Mouse (Mus musculus) thymus, postnatal 14 days (tissue): Measurements from ENCODE around the gene Cdc42bpg.
A peak's percentile ranks its signal among the peaks of the same experiment; 100 is the strongest.

Experiments used
- DNase-seq: peaks from one replicate; pipeline ENCODE4 v3.0.0; 2021

Gene Cdc42bpg

DNA sequence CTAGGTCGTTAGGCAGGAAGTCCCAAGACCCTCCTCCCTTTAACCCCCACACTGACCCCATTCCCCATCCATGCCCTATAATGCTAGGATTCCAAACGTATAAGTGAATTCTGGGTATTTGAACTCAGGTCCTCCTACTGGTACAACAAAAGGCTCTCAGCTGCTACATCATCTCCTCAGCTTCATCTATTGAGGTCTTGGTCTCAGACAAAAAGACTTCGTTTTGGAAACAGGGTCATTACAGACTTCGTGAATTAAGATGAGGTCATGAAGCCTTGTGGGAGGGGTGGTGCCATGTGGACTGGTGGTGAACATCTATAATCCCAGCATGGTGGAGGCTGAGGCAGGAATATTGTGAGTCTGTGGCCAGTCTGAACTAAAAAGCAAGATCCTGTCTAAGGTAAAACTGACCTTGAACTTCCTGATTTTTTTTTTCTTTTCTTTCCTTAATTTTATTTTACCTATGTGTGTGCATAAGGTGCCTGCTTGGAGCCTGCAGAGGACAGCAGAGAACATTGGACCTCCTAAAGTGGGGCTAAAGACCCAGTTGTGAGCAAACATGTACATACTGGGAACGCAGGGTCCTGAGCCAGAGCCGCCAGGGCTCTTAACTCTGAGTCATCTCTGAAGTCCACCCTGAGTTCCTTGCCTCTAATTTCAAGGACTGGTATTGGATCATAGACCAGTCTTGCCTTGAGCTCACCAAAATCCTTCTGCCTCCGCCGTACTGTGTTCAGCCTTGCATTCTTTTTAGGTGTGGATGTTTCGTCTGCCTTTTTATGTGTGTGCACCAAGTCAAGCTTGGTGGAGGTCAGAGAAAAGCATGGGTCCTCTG, 27.7 kb downstream of the Cdc42bpg start:
- no peak for DNase-seq

GRCm38 (mm10) chr19:6334673-6335457, 28.6 kb downstream of the Cdc42bpg start, which contains the start of gene Men1:
Gene Men1 (plus strand): TSS chr19:6334979.
- DNase-seq, result peak; percentile 92

DNA sequence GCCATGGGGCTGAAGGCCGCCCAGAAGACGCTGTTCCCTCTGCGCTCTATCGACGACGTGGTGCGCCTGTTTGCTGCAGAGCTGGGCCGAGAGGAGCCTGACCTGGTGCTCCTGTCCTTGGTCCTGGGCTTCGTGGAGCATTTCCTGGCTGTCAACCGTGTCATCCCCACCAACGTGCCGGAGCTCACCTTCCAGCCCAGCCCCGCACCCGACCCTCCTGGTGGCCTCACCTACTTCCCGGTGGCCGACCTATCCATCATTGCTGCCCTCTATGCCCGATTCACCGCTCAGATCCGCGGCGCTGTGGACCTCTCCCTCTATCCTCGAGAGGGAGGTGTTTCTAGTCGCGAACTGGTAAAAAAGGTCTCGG, 29.2 kb downstream of the Cdc42bpg start:
- peak; percentile 45 for DNase-seq

DNA sequence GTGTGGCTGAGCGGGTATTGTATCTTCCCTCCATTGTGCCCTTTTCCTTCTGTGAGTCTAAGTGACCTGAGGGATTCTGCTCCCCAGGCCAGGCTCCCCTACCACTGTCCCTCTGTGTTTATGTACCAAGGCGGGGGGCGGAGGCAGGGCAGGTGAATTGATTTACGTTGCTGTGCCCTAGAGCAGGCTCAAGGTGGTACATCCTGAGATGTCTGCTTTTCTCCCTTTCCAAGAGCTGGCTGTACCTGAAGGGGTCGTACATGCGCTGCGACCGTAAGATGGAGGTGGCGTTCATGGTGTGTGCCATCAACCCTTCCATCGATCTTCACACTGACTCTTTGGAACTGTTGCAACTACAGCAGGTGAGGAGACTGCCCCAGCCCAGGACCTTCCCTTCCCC, 30.7 kb downstream of the Cdc42bpg start:
- no peak for DNase-seq

- DNase-seq, result no peak
Measured at GRCm38 (mm10) chr19:6338171-6338570, 31.9 kb downstream of the Cdc42bpg start.

DNA sequence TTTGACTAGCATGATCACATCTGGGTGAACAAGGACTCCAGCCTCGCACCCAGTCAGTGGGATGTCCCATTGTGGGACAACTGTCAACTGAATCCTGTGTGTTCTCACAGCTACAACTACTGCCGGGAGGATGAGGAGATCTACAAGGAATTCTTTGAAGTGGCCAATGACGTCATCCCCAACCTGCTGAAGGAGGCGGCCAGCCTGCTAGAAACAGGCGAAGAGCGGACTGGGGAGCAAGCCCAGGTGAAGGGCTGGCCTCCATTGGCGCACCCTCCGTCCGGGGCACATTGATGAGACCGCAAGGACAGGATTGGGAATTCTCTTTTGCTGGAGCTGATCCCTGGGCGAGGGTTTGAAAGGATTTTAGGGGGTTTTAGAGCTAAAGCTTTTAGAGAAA, 32.5 kb downstream of the Cdc42bpg start:
- no peak for DNase-seq

GRCm38 (mm10) chr19:6339191-6339590, 32.9 kb downstream of the Cdc42bpg start:
- DNase-seq, result no peak

GRCm38 (mm10) chr19:6339890-6340504, 33.7 kb downstream of the Cdc42bpg start:
- peak; percentile 77 for DNase-seq

DNA sequence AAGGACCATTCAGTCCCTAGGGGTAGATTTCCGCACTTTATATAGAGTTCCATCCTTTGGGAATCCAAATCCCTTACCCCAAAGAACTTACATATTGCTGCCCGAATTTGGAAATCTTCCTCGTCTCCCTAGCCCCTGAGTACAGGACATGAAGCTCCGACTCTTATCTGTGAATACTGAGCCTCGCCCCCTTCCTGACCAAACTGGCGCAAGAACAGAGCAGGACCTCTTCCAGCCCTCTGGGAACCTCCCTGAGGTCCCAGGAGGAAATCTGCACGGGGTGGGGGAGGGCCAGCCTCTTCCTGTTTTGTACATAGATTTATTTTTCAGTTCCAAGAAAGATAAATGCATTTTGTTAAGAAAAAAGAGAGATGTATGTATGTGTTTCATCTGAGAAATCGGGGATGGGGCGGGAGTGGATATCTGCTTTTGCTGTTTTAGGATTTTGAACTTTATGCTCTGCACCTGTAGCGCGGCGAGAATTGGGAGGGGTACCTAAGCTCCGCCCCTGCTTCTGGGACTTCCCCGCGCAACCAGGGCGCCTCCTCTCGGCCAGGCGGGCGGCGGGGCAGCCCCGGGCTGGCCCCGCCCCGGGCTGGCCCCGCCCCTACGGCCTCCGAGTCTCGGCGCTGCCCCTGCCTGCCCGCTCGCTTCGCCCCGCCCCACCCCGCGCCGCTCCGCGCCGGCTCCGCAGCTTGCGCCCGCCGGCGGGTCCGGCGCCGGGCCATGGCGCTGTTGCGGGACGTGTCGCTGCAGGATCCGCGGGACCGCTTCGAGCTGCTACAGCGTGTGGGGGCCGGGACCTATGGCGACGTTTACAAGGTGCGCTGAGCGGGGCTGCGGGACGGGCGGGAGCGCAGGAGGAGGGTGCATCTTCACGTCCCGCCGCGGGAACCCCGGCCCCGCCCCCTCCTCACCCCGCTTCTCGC, 34.5 kb downstream of the Cdc42bpg start, which contains the start of gene Map4k2:
TSS of gene Map4k2 (plus strand) at position 612 of the 929 bp plus-strand sequence.
- DNase-seq, result peak; percentile 95

DNA sequence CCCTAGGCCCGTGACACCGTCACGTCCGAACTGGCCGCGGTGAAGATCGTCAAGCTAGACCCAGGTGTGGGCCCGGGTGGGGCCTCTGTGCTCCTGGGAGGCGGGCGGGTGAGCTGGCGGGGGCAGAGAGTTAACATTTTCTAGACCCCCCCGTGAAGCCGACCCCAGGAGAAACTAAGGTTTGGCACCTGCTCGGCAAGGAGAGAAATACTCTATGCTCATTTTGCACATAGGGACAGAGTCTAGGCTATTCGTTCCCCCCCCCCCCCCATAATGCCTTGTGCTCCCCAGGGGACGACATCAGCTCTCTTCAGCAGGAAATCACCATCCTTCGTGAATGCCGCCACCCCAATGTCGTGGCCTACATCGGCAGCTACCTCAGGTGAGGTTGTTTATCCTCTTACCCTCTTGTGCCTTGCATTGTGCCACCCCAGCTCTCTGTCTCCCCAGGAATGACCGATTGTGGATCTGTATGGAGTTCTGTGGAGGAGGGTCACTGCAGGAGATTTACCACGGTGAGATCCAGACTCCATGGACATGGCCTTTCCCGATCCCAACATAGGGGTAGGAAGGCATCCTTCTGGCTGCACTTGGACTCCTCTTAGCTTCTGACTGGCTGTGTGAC, 35.3 kb downstream of the Cdc42bpg start:
- DNase-seq, result peak; percentile 51

- peak; percentile 72 for DNase-seq
Measured at GRCm38 (mm10) chr19:6342276-6342933, 36.1 kb downstream of the Cdc42bpg start.

GRCm38 (mm10) chr19:6343066-6343925, 37.0 kb downstream of the Cdc42bpg start:
- DNase-seq, result peak; percentile 56

- no peak for DNase-seq
Measured at GRCm38 (mm10) chr19:6343996-6344395, 37.7 kb downstream of the Cdc42bpg start.

DNA sequence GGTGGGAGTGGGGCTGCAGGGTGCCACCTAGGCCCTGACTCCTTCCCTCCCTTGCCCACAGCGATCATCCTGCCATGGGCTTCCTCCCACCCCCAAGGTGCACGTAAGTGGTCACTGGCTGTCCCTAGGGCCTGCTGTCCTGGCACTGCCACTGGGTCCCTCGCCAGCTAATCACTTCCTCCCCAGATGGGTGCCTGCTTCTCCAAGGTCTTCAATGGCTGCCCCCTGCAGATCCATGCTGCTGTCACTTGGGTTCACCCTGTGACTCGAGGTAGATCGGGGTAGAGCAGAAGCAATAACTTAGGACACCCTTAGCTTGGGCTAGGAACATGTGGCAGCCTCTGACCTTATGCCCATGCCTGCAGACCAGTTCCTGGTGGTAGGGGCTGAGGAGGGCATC, 39.8 kb downstream of the Cdc42bpg start:
- DNase-seq, result no peak

DNA sequence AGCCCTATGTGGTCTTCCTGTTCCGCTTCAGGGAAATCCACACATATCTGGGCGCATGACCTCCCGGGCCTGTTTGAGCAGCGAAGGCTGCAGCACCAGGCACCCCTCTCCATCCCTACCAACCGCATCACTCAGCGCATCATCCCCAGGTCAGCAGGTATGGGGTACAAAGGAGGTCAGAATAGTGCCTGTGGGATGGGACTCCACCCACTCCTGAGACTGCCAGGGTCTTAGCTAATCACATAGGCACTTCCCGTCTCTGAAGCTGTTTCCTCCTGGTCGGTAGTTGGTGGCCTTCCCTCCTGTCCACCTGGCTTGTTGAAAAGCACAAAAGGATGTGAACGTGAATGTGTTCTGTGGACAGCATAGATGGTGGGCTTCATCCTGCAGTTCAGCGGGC, 40.4 kb downstream of the Cdc42bpg start:
- no peak for DNase-seq

- DNase-seq, result no peak
Measured at GRCm38 (mm10) chr19:6347615-6348014, 41.4 kb downstream of the Cdc42bpg start.

DNA sequence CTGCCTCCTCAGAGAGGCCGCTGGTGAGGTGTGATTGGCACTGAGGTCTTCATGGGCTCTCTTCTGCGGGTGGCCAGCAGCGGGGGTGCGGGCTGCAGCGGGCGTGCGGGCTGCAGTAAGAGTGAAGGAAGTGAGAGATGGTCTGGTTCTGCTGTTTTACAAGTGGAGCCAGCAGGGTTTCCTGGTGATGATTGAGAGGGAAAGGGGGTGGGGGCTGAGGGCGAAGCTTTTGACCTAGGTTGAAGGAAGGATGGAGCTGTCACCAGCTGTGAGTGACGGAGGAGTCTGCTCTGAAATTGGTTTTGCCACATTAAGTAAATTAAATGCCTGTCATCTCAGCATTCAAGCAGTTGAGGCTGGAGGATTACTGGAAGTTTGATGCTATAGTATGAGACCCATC, 42.5 kb downstream of the Cdc42bpg start:
- DNase-seq, result no peak

- peak; percentile 46 for DNase-seq
Measured at GRCm38 (mm10) chr19:6349215-6349983, 43.1 kb downstream of the Cdc42bpg start.

- DNase-seq, result no peak
Measured at GRCm38 (mm10) chr19:6351431-6352106, 45.3 kb downstream of the Cdc42bpg start.
